ENCODE assay signal across 8 mouse cellular contexts in the genomic region with DNA sequence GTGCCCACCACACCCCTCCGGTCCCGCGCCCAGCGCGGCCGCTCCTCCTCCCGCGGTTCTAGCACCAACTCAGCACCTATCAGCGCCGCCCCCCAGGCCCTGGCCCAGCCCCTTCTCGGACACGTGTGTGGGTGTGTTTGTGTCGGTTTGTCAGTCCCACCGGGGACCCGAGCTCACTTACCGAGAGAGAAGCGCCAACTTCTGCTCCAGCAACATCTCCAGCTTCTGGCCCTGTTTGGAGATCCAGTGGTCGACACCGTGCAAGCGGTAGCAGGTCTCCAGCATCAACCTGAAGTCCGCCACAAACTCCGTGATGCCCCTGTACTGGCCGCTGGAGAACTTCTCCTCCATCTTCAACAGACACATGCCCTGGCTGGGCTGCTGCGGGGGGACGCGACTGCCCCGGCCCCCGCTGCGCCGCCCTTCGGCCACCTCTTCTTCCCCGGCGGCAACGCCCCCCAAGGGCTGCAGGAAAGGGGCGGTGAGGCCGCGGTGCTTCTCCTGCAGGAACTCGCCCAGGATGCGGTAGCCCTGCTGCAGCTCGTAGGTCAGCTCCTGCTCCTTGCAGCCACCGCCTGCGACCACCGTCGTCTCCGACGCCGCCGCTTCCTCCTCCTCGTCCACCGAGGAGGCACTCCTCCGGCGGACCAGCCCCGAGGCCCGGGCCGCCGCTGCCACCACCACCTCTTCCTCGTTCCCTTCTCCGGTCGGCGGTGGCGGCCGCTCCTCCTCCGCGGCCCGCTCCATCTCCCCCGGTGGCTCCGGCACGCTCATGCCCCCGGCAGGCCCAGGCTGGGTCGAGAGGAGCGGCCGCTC. TPM values are rescaled to one million over a fixed set of nuclear protein-coding genes. Genes with fewer than 3 reads are reported as not detected.
A peak's percentile ranks its signal among the peaks of the same experiment; 100 is the strongest.
DNase-seq lines count a peak whose midpoint lies in the region; ATAC-seq and TF ChIP-seq lines count a peak whose summit lies in the region.

No protein-coding gene starts in this region.

- peak overlapping the region; percentile 87 for H3K27ac ChIP-seq in bone marrow, adult 2 months (ENCODE audit: control insufficient read depth, insufficient read depth, low read depth, low read length, poor library complexity)
- H3K27ac ChIP-seq in embryonic facial prominence, embryonic 14.5 days (replicated peaks; ENCODE audit: low read depth, low read length): peak overlapping the region; percentile 94
- H3K27ac ChIP-seq in liver, embryonic 13.5 days: peak overlapping the region; percentile 83
- peak overlapping the region; percentile 89 for H3K27ac ChIP-seq in stomach, embryonic 14.5 days (ENCODE audit: low read length)

- H3K36me3 ChIP-seq in embryonic facial prominence, embryonic 14.5 days (ENCODE audit: control insufficient read depth, insufficient read depth, low read length): peaks cover 16% of the 10 kb centered on the region
- peaks cover 13% of the 10 kb centered on the region for H3K36me3 ChIP-seq in liver, embryonic 13.5 days
- H3K36me3 ChIP-seq in stomach, embryonic 14.5 days (ENCODE audit: control insufficient read depth, insufficient read depth, low read length): peaks cover 6% of the 10 kb centered on the region

- H3K9me3 ChIP-seq in embryonic facial prominence, embryonic 14.5 days (ENCODE audit: control insufficient read depth, low read length): no peaks in the 10 kb centered on the region
- H3K9me3 ChIP-seq in liver, embryonic 13.5 days (replicated peaks): no peaks in the 10 kb centered on the region
- H3K9me3 ChIP-seq in stomach, embryonic 14.5 days (ENCODE audit: control insufficient read depth, low read depth, low read length): no peaks in the 10 kb centered on the region

- peak; percentile 78 for DNase-seq in CD4-positive, CD25-positive, alpha-beta regulatory T cell, adult 2 months (ENCODE audit: low read depth, low spot score)
- peak; percentile 89 for DNase-seq in embryonic facial prominence, embryonic 14.5 days (ENCODE audit: low spot score)
- DNase-seq in heart, adult 9 months (ENCODE audit: low spot score in 2 of 2): peak; percentile 60 to 63
- DNase-seq in kidney, adult 9 months: peak; percentile 78
- peak; percentile 81 for DNase-seq in liver, embryonic 13.5 days
- peak; percentile 66 to 76 for DNase-seq in natural killer cell, adult 2 months (ENCODE audit: low spot score in 2 of 2)

- WGBS in bone marrow, adult 2 months: under 1% methylated on average over 70 of the region's 72 CpGs
- WGBS in embryonic facial prominence, embryonic 14.5 days: 0% methylated on average over 40 of the region's 72 CpGs
- WGBS in liver, embryonic 13.5 days (ENCODE audit: insufficient replicate concordance): under 1% methylated on average over 69 of the region's 72 CpGs
- under 1% methylated on average over 72 of the region's 72 CpGs for WGBS in stomach, embryonic 14.5 days

- peak overlapping the region; percentile 81 for H3K4me3 ChIP-seq in bone marrow, adult 2 months (replicated peaks; ENCODE audit: control insufficient read depth, low read depth, low read length)
- H3K4me3 ChIP-seq in embryonic facial prominence, embryonic 14.5 days (ENCODE audit: low read depth, low read length): peak overlapping the region; percentile 91
- H3K4me3 ChIP-seq in liver, embryonic 13.5 days (replicated peaks): peak overlapping the region; percentile 93
- H3K4me3 ChIP-seq in stomach, embryonic 14.5 days (ENCODE audit: low read depth, low read length): peak overlapping the region; percentile 93

- H3K27me3 ChIP-seq in embryonic facial prominence, embryonic 14.5 days (replicated peaks; ENCODE audit: control insufficient read depth, insufficient read depth, low read length): no peaks in the 10 kb centered on the region
- H3K27me3 ChIP-seq in liver, embryonic 13.5 days: no peaks in the 10 kb centered on the region
- H3K27me3 ChIP-seq in stomach, embryonic 14.5 days (ENCODE audit: control insufficient read depth, insufficient read depth, low read length): no peaks in the 10 kb centered on the region

- H3K4me2 ChIP-seq in embryonic facial prominence, embryonic 14.5 days (ENCODE audit: low read depth, low read length): peak overlapping the region; percentile 68
- H3K4me2 ChIP-seq in liver, embryonic 13.5 days: peak overlapping the region; percentile 100
- H3K4me2 ChIP-seq in stomach, embryonic 14.5 days (replicated peaks; ENCODE audit: low read depth, low read length): peak overlapping the region; percentile 61

- H3K4me1 ChIP-seq in bone marrow, adult 2 months (ENCODE audit: control insufficient read depth, insufficient read depth, low read length): no peaks in the 10 kb centered on the region
- peaks cover 14% of the 10 kb centered on the region for H3K4me1 ChIP-seq in embryonic facial prominence, embryonic 14.5 days (ENCODE audit: control insufficient read depth, insufficient read depth, low read length)
- peaks cover 19% of the 10 kb centered on the region for H3K4me1 ChIP-seq in liver, embryonic 13.5 days (replicated peaks)
- peaks cover 7% of the 10 kb centered on the region; the same call in 1 of the 2 replicates for H3K4me1 ChIP-seq in stomach, embryonic 14.5 days (ENCODE audit: control insufficient read depth, insufficient read depth, low read length)

- no peak for TF ChIP-seq CTCF in bone marrow, adult 2 months (IDR thresholded peaks at IDR 0.05; ENCODE audit: control insufficient read depth, insufficient read depth, low read length)

- peak; percentile 67 for ATAC-seq in embryonic facial prominence, embryonic 14.5 days (ENCODE audit: low read depth)
- ATAC-seq in liver, embryonic 13.5 days (ENCODE audit: low read depth): peak; percentile 79
- peak; percentile 68 for ATAC-seq in stomach, embryonic 14.5 days (ENCODE audit: insufficient number of reproducible peaks, insufficient read depth, low FRiP score, low read depth)

- H3K9ac ChIP-seq in embryonic facial prominence, embryonic 14.5 days (ENCODE audit: low read depth, low read length): peak overlapping the region; percentile 90
- H3K9ac ChIP-seq in liver, embryonic 13.5 days: peak overlapping the region; percentile 91
- peak overlapping the region; percentile 93 for H3K9ac ChIP-seq in stomach, embryonic 14.5 days (replicated peaks; ENCODE audit: low read depth, low read length)

- peak; percentile 68; the same call in 1 of the 2 replicates for TF ChIP-seq POLR2A in bone marrow, adult 2 months (IDR thresholded peaks at IDR 0.05; ENCODE audit: borderline replicate concordance, control insufficient read depth, low read depth, low read length)

RNA-seq across cellular contexts. Expression of a gene that starts 0.5 kb away (rescaled TPM):
- polyA plus RNA-seq in bone marrow, adult 2 months (2011; ENCODE audit: insufficient read depth, insufficient read length, low replicate concordance, missing spikeins): 7.6 and 9.4 TPM in 2 replicates
- 8.0 and 9.1 TPM in 2 replicates for polyA plus RNA-seq in embryonic facial prominence, embryonic 14.5 days (2014; fragmentation: Nextera tagmentation; extraction: Ambion mirVana)
- 1.1 and 1.5 TPM in 2 replicates for polyA plus RNA-seq in liver, embryonic 13.5 days (2015; fragmentation: Nextera tagmentation; extraction: Ambion mirVana)
- 8.9 and 10.2 TPM in 2 replicates for polyA plus RNA-seq in stomach, embryonic 14.5 days (2014; fragmentation: Nextera tagmentation; extraction: Ambion mirVana)

RNA-seq across cellular contexts. Expression of a gene that starts 7.5 kb away (rescaled TPM):
- 3.5 and 6.6 TPM in 2 replicates for polyA plus RNA-seq in bone marrow, adult 2 months (2011; ENCODE audit: insufficient read depth, insufficient read length, low replicate concordance, missing spikeins)
- polyA plus RNA-seq in embryonic facial prominence, embryonic 14.5 days (2014; fragmentation: Nextera tagmentation; extraction: Ambion mirVana): 19.5 and 23.2 TPM in 2 replicates
- 6.6 and 8.6 TPM in 2 replicates for polyA plus RNA-seq in liver, embryonic 13.5 days (2015; fragmentation: Nextera tagmentation; extraction: Ambion mirVana)
- polyA plus RNA-seq in stomach, embryonic 14.5 days (2014; fragmentation: Nextera tagmentation; extraction: Ambion mirVana): 20.2 and 21.2 TPM in 2 replicates

Comparison
In these comparisons a context has a peak if more than half of its experiments do, and no peak if none do; other contexts are left out.
1. Peak in every context shown above with its lines: DNase-seq, ATAC-seq, H3K4me3 ChIP-seq and H3K27ac ChIP-seq.